Mouse (Mus musculus) heart, embryonic 12.5 days (tissue): ENCODE measurements at regions not wholly inside any gene's neighbourhood (a gene's known extent, or its start where the extent isn't known, plus 50 kb on each side); places are given as distances from the start of the nearest gene placed in this dataset.

Experiments
- ATAC-seq: fragments of 200-750 bp; cut with Nextera tagmentation; 2 replicates; pipeline ENCODE4 v1.8.0; 2017; ENCODE audit warnings: moderate TSS enrichment, moderate library complexity; ENCODE audit not compliant: insufficient number of reproducible peaks, low FRiP score
- H3K27ac ChIP-seq: fragments of 300-500 bp; sonication (generic); 2 replicates; pipeline ENCODE4 v1.5.1; 2016; ENCODE audit warnings: mild to moderate bottlenecking, moderate library complexity; ENCODE audit not compliant: poor library complexity, severe bottlenecking
- H3K27me3 ChIP-seq: fragments of 300-500 bp; sonication (generic); replicated peaks from 2 replicates; pipeline ENCODE4 v1.6.1; 2016; ENCODE audit warnings: mild to moderate bottlenecking, moderate library complexity
- H3K36me3 ChIP-seq: fragments of 300-500 bp; sonication (generic); 2 replicates; pipeline ENCODE4 v1.6.1; 2016; ENCODE audit warnings: mild to moderate bottlenecking, moderate library complexity
- H3K4me1 ChIP-seq: fragments of 300-500 bp; sonication (generic); replicated peaks from 2 replicates; pipeline ENCODE4 v1.6.1; 2016; ENCODE audit warnings: mild to moderate bottlenecking
- H3K4me2 ChIP-seq: fragments of 300-500 bp; sonication (generic); 2 replicates; pipeline ENCODE4 v1.6.1; 2016; ENCODE audit warnings: mild to moderate bottlenecking, moderate library complexity
- H3K4me3 ChIP-seq: fragments of 300-500 bp; sonication (generic); 2 replicates; pipeline ENCODE4 v1.5.1; 2016; ENCODE audit warnings: mild to moderate bottlenecking
- H3K9ac ChIP-seq: fragments of 300-500 bp; sonication (generic); 2 replicates; pipeline ENCODE4 v1.6.1; 2016; ENCODE audit warnings: mild to moderate bottlenecking, moderate library complexity
- H3K9me3 ChIP-seq: fragments of 300-500 bp; sonication (generic); replicated peaks from 2 replicates; pipeline ENCODE4 v1.6.1; 2016; ENCODE audit warnings: mild to moderate bottlenecking, moderate library complexity
- WGBS: fragments of 180-500 bp; shearing (Covaris S2); methylation state at CpG from one replicate; pipeline ENCODE4 v1.1.7; 2016; 5-methylcytosine and 5-hydroxymethylcytosine counted together

DNA sequence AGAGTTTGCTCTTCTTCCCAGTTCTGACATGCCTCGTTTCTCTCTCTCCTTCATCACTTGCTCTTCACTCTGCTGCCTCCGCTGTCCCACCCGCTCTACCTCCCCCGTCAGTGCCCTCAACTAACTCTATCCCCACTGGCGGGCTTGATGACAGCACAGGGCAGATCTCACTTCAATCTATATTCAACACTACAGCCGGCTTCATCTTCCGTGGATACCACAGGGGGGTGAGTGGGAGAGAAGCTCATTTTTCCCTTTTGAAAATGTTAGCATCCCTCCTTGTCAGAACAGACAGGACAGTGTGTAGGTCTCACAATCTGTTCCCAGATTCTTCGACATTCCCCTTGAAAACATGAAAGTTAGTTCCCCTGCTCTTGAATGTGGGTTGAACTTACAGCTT lies 200.2 kb upstream of the Mkln1 start:
- Histone ChIP-seq H3K4me3 (no peak overlapping the region), H3K36me3 (no peaks in the 10 kb centered on the region)

DNA sequence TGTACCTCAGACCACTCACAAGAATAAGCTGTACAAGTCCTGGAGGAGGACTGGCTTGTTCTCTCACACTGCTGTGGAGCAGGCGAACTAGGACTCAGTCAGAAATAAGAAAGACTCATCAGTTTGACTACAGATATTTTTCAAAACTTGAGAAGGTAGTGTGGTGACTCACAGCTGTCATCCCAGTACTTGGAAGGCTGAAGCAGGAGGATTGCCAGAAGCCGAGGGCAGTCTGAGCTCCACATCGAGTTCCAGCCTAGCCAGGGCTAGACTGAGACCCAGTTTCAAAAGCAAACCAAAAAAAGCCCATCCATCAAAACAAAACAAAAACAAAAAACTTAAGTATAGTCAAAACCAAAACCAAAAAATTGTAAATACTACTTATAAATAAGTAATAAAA lies 197.8 kb upstream of the Mkln1 start:
- no peak overlapping the region for H3K27ac ChIP-seq
- H3K36me3 ChIP-seq: no peaks in the 10 kb centered on the region
- no peak for ATAC-seq
- no peak overlapping the region for H3K4me3 ChIP-seq
- H3K9me3 ChIP-seq: no peaks in the 10 kb centered on the region
- WGBS: 78% methylated on average over 3 of the region's 3 CpGs
- peaks cover 6% of the 10 kb centered on the region for H3K4me1 ChIP-seq
- H3K4me2 ChIP-seq: no peak overlapping the region
- H3K27me3 ChIP-seq: no peaks in the 10 kb centered on the region
- H3K9ac ChIP-seq: no peak overlapping the region

More for the DNA sequence above, 200.2 kb upstream of the Mkln1 start:
- 64% methylated on average over 8 of the region's 8 CpGs for WGBS
- no peak overlapping the region for H3K27ac ChIP-seq
- no peaks in the 10 kb centered on the region for H3K9me3 ChIP-seq
- H3K27me3 ChIP-seq: no peaks in the 10 kb centered on the region
- no peak for ATAC-seq
- peaks cover 19% of the 10 kb centered on the region for H3K4me1 ChIP-seq
- H3K9ac ChIP-seq: no peak overlapping the region
- H3K4me2 ChIP-seq: no peak overlapping the region

DNA sequence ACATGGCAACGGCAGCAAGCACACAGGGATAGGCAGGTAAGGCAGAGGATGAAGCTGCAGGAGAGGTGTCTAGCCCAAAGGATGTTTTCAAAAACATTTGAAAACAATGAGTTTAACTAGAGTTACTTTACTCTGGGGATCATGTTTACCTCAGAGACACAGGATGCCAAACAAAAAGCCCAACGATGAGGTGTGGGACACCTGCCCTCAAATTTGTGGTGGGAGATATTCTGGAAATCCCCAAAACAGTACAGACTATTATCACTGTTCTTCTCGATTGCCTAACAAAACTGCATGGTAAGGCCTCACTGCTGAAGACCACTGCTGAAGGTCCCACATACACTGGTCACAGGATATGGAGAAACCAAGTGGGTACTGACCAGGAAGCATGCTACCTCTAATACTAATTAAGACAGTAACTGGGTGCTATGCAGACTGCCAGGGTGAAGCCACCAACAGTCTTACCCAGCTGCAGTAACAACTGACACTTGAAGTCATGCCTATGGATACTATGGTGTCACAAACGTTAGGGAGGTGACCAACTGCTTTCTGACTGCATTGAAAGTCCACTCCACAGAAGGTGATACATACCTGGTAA lies 197.1 kb upstream of the Mkln1 start:
- Histone ChIP-seq H3K4me3 (no peak overlapping the region), H3K9ac (no peak overlapping the region), H3K27me3 (no peaks in the 10 kb centered on the region), H3K36me3 (no peaks in the 10 kb centered on the region), H3K9me3 (no peaks in the 10 kb centered on the region), H3K4me2 (no peak overlapping the region), H3K4me1 (no peaks in the 10 kb centered on the region; the same call in 1 of the 2 replicates), H3K27ac (no peak overlapping the region)
- ATAC-seq: no peak
- WGBS: 79% methylated on average over 4 of the region's 4 CpGs

DNA sequence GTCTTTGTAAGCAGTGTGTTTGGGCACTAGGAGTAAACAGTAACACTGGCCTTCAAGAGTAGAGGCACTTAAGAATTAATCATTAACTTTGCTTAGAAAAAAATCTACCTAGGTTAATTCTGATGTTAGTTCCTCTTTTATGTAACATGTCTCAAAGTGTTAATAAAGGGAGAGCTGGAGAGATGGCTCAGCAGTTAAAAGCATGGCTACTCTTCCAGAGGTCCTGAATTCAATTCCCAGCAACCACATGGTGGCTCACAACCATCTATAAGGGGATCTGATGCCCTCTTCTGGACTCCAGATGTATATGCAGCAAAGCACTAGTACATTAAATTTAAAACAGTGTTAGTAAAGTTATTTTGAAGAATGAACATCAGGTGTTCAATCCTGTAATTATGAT lies 195.9 kb upstream of the Mkln1 start:
- Histone ChIP-seq H3K4me2 (no peak overlapping the region), H3K36me3 (no peaks in the 10 kb centered on the region), H3K9ac (no peak overlapping the region), H3K27ac (no peak overlapping the region), H3K4me1 (no peaks in the 10 kb centered on the region; the same call in 1 of the 2 replicates), H3K4me3 (no peak overlapping the region), H3K9me3 (no peaks in the 10 kb centered on the region), H3K27me3 (no peaks in the 10 kb centered on the region)
- no peak for ATAC-seq

DNA sequence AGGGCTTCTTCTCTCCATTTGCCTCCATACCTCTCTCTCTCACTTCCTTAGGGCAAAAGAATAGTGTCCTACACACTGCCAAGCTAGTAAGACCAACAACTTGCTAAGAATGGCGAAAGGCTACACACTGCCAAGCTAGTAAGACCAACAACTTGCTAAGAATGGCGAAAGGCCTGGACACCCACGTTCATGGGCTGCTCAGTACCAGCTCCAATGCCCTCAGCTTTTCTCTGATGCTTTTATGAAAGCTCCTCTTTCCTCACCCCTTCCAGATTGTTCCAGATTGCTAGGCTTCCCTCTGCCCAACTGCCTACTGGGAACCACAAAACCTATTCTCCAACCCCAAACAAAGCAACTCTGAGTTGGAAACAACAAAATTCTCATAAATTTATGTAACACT lies 194.1 kb upstream of the Mkln1 start:
- no peaks in the 10 kb centered on the region for H3K4me1 ChIP-seq
- 89% methylated on average over 3 of the region's 3 CpGs for WGBS
- ATAC-seq: no peak
- H3K27ac ChIP-seq: no peak overlapping the region
- H3K9me3 ChIP-seq: no peaks in the 10 kb centered on the region
- no peak overlapping the region for H3K4me3 ChIP-seq
- no peak overlapping the region for H3K4me2 ChIP-seq
- H3K9ac ChIP-seq: no peak overlapping the region
- H3K36me3 ChIP-seq: no peaks in the 10 kb centered on the region
- no peaks in the 10 kb centered on the region for H3K27me3 ChIP-seq

DNA sequence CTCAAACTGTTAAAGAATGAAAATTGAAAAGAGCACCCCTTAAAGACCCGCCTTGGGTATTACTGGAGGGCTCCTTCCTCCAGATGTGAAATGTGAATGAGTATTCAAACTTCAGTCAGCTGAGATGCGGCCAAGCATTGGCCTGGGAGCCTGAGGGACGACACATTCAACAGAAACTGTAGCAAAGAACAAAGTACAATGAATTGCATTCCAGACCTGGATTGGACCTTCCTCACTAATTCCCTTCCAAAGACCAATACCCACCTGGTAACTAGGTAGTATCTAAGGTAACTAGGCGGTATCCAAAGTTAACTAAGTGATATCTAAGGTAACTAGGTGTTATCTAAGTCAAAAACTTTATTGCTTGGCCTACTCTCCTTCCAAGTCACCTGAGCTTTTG lies 193.7 kb upstream of the Mkln1 start:
- 79% methylated on average over 4 of the region's 4 CpGs for WGBS
- no peaks in the 10 kb centered on the region for H3K36me3 ChIP-seq
- ATAC-seq: no peak

DNA sequence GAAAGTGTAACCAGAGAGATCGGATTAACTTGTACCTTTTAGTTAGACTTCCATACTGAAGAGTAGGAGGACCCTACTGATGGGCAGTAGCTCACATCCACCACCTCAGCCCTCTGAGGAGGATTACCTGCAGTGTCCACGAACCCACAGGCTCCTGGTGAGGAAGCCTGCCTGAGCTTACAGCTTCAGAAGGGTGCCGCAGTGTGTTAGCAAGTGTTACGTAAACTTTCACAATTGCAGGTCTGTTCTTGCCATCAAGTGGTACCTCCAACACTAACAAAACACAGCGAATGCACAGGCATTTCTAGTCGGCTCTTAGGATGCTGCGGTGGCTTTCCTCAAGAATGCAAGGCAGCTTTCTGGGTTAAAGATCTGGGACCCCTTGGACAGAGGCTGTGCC lies 192.4 kb upstream of the Mkln1 start:
- Histone ChIP-seq H3K9ac (no peak overlapping the region), H3K36me3 (no peaks in the 10 kb centered on the region), H3K4me1 (no peaks in the 10 kb centered on the region), H3K27ac (no peak overlapping the region), H3K4me3 (no peak overlapping the region), H3K27me3 (no peaks in the 10 kb centered on the region), H3K9me3 (no peaks in the 10 kb centered on the region), H3K4me2 (no peak overlapping the region)
- ATAC-seq: no peak
- 77% methylated on average over 7 of the region's 7 CpGs for WGBS

More for the DNA sequence above, 193.7 kb upstream of the Mkln1 start:
- Histone ChIP-seq H3K4me1 (no peaks in the 10 kb centered on the region), H3K4me3 (no peak overlapping the region), H3K27ac (no peak overlapping the region), H3K4me2 (no peak overlapping the region), H3K27me3 (no peaks in the 10 kb centered on the region), H3K9me3 (no peaks in the 10 kb centered on the region), H3K9ac (no peak overlapping the region)

DNA sequence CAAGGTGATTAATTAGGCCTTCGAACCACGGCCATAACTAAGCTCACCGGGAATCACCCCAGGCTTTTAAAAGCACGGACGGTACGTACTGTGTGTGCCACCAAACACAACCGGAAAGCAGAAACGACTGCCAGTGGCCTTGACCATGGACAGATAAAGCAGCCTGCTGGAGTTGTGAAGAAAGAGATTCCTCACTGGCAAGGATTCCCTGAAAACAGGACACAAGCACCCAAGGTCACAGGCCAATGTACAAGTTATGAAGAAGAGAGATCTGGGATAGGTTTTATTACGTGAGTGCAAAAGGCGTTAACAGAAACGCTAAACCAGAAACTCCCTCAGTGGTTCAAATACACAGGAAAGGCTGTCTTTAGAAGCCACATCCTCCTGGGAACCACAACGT lies 191.3 kb upstream of the Mkln1 start:
- H3K4me3 ChIP-seq: no peak overlapping the region
- no peaks in the 10 kb centered on the region for H3K9me3 ChIP-seq
- no peak overlapping the region for H3K9ac ChIP-seq
- H3K27ac ChIP-seq: no peak overlapping the region
- no peak overlapping the region for H3K4me2 ChIP-seq
- H3K36me3 ChIP-seq: no peaks in the 10 kb centered on the region
- no peaks in the 10 kb centered on the region for H3K4me1 ChIP-seq
- 73% methylated on average over 12 of the region's 12 CpGs for WGBS
- no peak for ATAC-seq
- H3K27me3 ChIP-seq: no peaks in the 10 kb centered on the region

DNA sequence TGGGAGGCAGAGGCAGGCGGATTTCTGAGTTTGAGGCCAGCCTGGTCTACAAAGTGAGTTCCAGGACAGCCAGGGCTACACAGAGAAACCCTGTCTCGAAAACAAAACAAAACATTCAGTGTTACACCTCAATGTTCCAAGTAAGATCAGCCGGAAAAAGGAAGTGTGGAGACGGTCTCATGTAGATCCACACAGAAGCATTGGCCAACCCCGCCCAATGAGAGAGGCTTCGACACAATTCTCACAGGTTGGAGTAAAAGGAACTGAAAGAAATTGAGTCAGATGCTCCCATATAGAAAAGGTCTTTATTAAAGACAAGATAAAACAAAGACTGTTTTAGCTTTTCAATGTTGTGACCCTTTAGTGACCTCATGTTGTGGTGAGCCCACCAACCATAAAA lies 190.3 kb upstream of the Mkln1 start:
- Histone ChIP-seq H3K9me3 (no peaks in the 10 kb centered on the region), H3K27me3 (no peaks in the 10 kb centered on the region), H3K4me2 (no peak overlapping the region), H3K27ac (no peak overlapping the region), H3K4me1 (no peaks in the 10 kb centered on the region), H3K9ac (no peak overlapping the region), H3K36me3 (no peaks in the 10 kb centered on the region), H3K4me3 (no peak overlapping the region)
- WGBS: 82% methylated on average over 6 of the region's 6 CpGs
- ATAC-seq: no peak

DNA sequence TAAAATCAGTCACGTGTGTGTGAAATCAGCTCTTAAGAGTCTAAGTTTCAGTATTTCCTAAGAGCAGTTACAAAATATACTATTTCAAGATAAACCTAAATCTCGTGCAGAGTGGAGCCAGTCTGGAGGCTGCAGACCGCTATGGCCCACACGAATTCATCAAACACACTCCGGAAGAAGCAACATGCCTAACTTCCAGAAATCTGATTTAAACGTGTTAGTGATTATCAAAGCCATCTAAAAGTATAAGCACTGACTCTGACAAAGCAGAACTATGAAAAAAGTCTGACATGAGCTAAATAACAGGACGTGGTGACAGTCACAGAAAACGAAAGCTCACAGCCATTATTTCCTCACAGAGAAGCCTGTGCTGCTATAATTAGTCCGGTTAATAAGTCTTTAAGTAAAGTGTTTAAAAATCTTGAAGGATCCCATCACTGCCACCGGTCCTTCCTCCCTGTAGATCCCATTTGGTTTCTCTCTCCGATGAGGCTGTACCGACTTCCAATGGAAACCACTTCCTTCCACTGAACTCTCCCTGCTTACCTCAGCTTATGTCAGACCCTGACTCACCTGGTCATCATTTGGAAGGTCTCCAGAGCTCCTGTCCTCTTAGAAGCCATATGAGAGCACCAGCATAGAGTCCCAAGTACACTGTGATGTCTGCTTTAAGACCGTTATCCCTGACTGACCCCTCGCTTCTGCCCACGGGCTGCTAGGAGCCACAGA lies 189.0 kb upstream of the Mkln1 start:
- no peaks in the 10 kb centered on the region for H3K9me3 ChIP-seq
- no peak overlapping the region for H3K4me3 ChIP-seq
- peaks cover 6% of the 10 kb centered on the region for H3K27me3 ChIP-seq
- H3K9ac ChIP-seq: no peak overlapping the region
- H3K4me2 ChIP-seq: no peak overlapping the region
- H3K36me3 ChIP-seq: no peaks in the 10 kb centered on the region
- no peaks in the 10 kb centered on the region for H3K4me1 ChIP-seq
- ATAC-seq: no peak
- 79% methylated on average over 15 of the region's 15 CpGs for WGBS
- no peak overlapping the region for H3K27ac ChIP-seq

DNA sequence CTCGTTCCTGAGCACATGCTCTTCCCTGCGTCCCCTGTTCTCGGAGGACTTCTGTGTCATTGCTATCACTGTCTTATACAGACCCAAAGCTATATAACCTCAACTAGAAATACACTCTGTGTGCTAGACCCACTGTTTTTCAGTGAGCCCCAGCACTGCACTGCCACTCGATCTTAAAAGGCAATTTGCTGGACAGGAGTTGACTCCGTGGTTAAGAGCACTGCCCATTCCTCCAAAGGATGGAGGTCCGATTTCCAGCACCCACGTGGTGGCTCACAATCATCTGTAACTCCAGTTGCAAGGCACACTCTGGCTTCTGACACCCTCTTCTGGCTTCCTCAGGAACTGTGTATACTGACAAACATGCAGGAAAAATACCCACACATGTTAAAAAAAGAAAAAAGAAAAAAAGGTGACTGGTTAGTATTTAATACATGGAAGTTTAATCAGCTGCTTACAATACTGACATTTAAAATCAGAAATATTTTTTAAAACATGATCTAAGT lies 188.3 kb upstream of the Mkln1 start:
- 73% methylated on average over 7 of the region's 7 CpGs for WGBS
- H3K4me3 ChIP-seq: no peak overlapping the region
- H3K27ac ChIP-seq: no peak overlapping the region
- no peak overlapping the region for H3K9ac ChIP-seq
- no peak overlapping the region for H3K4me2 ChIP-seq
- peaks cover 11% of the 10 kb centered on the region for H3K27me3 ChIP-seq
- no peaks in the 10 kb centered on the region for H3K4me1 ChIP-seq
- no peaks in the 10 kb centered on the region for H3K36me3 ChIP-seq
- ATAC-seq: no peak
- no peaks in the 10 kb centered on the region for H3K9me3 ChIP-seq

DNA sequence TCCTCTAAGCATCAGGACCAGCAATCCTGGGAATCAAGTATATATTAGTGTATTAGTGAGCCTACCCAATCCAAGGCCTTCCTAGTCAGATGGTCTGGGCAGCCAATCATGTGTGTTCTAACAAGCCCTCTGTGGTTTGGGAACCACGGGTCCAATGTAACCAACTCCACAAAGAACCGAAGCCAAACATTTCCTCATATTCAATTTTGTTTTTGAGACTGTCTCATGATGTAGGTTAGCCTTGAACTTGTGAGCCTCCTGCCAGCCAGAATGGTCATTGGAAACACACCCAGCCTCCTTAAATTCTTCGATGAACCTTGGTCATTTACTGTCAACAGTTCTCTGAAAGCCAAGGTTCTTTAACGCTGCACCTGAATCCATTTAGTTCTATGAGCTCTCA lies 187.4 kb upstream of the Mkln1 start:
- Histone ChIP-seq H3K4me2 (no peak overlapping the region), H3K36me3 (no peaks in the 10 kb centered on the region), H3K9ac (no peak overlapping the region), H3K4me1 (no peaks in the 10 kb centered on the region), H3K4me3 (no peak overlapping the region), H3K27me3 (peaks cover 19% of the 10 kb centered on the region), H3K27ac (no peak overlapping the region), H3K9me3 (no peaks in the 10 kb centered on the region)
- WGBS: 83% methylated on average over 4 of the region's 4 CpGs
- no peak for ATAC-seq
